Mouse (Mus musculus) liver, embryonic 14.5 days (tissue): Measurements from ENCODE around the gene Slc15a3.

Experiments
- CTCF ChIP-seq: IDR thresholded peaks from 2 replicates; pipeline ENCODE4 v1.5.1; 2016; ENCODE audit warnings: antibody characterized with exemption, low read depth, control low read depth
- EP300 ChIP-seq: IDR thresholded peaks from 2 replicates; pipeline ENCODE4 v1.6.1; 2016; ENCODE audit warnings: antibody characterized with exemption, low read depth

- TF ChIP-seq EP300 (no peak), CTCF (no peak)
Observed at GRCm38 (mm10) chr19:10793044-10793443, 46.5 kb upstream of the Slc15a3 start.
